ENCODE assay signal across 8 mouse cellular contexts in the genomic region with DNA sequence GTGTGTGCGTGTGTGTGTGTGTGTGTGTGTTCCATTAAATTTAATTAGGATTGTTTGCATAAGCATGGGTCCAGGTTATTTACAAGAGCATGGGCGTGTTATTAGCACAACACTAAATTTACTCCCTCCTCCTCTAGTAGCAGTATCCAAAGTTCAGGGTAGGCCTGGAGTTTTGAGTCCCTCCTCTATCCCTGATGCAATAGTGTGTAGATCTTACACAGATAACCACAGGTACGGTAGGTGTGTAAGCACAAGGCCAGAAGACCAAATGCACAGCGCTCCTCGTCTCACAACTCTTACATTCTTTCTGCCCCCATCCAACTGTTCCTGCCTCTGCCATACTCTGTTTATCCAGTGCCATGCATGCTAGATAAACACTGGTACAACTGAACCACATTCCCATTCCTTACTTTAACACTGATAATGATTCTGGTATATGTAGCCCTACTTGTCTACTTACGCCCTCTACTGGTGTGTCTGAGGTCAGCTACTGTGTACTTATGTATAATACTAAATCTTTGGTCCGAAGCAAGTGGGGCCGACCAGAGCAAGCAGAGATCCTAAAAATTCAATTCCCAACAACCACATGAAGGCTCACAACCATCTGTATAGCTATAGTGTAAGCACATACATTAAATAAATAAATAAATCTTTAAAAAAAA. TPM values are rescaled to one million over a fixed set of nuclear protein-coding genes. Genes with fewer than 3 reads are reported as not detected.
DNase-seq lines count a peak whose midpoint lies in the region; ATAC-seq and TF ChIP-seq lines count a peak whose summit lies in the region.

No protein-coding gene starts in this region.

- no peaks in the 10 kb centered on the region for H3K9me3 ChIP-seq in forebrain, embryonic 14.5 days (replicated peaks; ENCODE audit: control insufficient read depth, low read length)
- H3K9me3 ChIP-seq in midbrain, embryonic 12.5 days: no peaks in the 10 kb centered on the region

- no peaks in the 10 kb centered on the region for H3K27me3 ChIP-seq in forebrain, embryonic 14.5 days (replicated peaks; ENCODE audit: control insufficient read depth, insufficient read depth, low read length)
- H3K27me3 ChIP-seq in midbrain, embryonic 12.5 days: no peaks in the 10 kb centered on the region; the same call in 1 of the 2 replicates

- ATAC-seq in forebrain, embryonic 14.5 days: no peak
- no peak for ATAC-seq in midbrain, embryonic 12.5 days (ENCODE audit: low FRiP score, low read depth)
- ATAC-seq in erythroid progenitor cell, adult 5-6 weeks (replicated peaks; ENCODE audit: low FRiP score, poor library complexity, severe bottlenecking): no peak

- TF ChIP-seq CTCF in bone marrow, adult 2 months (IDR thresholded peaks at IDR 0.05; ENCODE audit: control insufficient read depth, insufficient read depth, low read length): no peak

- no peak for TF ChIP-seq POLR2A in bone marrow, adult 2 months (IDR thresholded peaks at IDR 0.05; ENCODE audit: borderline replicate concordance, control insufficient read depth, low read depth, low read length)

- DNase-seq in kidney, postnatal 36 days: peak; percentile 11 to 28
- no peak for DNase-seq in kidney, adult 9 months
- DNase-seq in forebrain, embryonic 14.5 days (ENCODE audit: low spot score): peak; percentile 11
- DNase-seq in right cerebral cortex, postnatal 4 days: no peak
- DNase-seq in urinary bladder, postnatal 25 days (ENCODE audit: low spot score): no peak

- H3K4me2 ChIP-seq in forebrain, embryonic 14.5 days (ENCODE audit: low read length): peak overlapping the region; percentile 83; the same call in 1 of the 2 replicates
- peak overlapping the region; percentile 91 for H3K4me2 ChIP-seq in midbrain, embryonic 12.5 days (replicated peaks)

- no peak overlapping the region for H3K9ac ChIP-seq in forebrain, embryonic 14.5 days (ENCODE audit: low read length)
- H3K9ac ChIP-seq in midbrain, embryonic 12.5 days (replicated peaks): 0 out of 2 replicates have a peak overlapping the region, but pooled peaks have one; percentile 7

- H3K4me3 ChIP-seq in bone marrow, adult 2 months (replicated peaks; ENCODE audit: control insufficient read depth, low read depth, low read length): peak overlapping the region; percentile 78
- H3K4me3 ChIP-seq in forebrain, embryonic 14.5 days (ENCODE audit: low read depth, low read length): no peak overlapping the region
- H3K4me3 ChIP-seq in midbrain, embryonic 12.5 days: peak overlapping the region; percentile 78

- H3K4me1 ChIP-seq in bone marrow, adult 2 months (ENCODE audit: control insufficient read depth, insufficient read depth, low read length): peaks cover 4% of the 10 kb centered on the region; the same call in 1 of the 2 replicates
- H3K4me1 ChIP-seq in forebrain, embryonic 14.5 days (ENCODE audit: control insufficient read depth, insufficient read depth, low read length): peaks cover 14% of the 10 kb centered on the region
- peaks cover 16% of the 10 kb centered on the region for H3K4me1 ChIP-seq in midbrain, embryonic 12.5 days

- WGBS in bone marrow, adult 2 months: 84% methylated on average over 8 of the region's 8 CpGs
- 84% methylated on average over 8 of the region's 8 CpGs for WGBS in forebrain, embryonic 14.5 days
- WGBS in midbrain, embryonic 12.5 days: 87% methylated on average over 8 of the region's 8 CpGs

- 0 out of 2 replicates have a peak overlapping the region, but pooled peaks have one; percentile 30 for H3K27ac ChIP-seq in bone marrow, adult 2 months (ENCODE audit: control insufficient read depth, insufficient read depth, low read depth, low read length, poor library complexity)
- H3K27ac ChIP-seq in forebrain, embryonic 14.5 days (ENCODE audit: low read depth, low read length): no peak overlapping the region
- no peak overlapping the region for H3K27ac ChIP-seq in midbrain, embryonic 12.5 days (replicated peaks)

- peaks cover 34% of the 10 kb centered on the region for H3K36me3 ChIP-seq in forebrain, embryonic 14.5 days (ENCODE audit: control insufficient read depth, insufficient read depth, low read length)
- H3K36me3 ChIP-seq in midbrain, embryonic 12.5 days: peaks cover 32% of the 10 kb centered on the region

RNA-seq across cellular contexts. Expression of gene Cpeb3, which starts 1.2 kb away (rescaled TPM):
- 6.1 and 9.1 TPM in 2 replicates for polyA plus RNA-seq in bone marrow, adult 2 months (2011; ENCODE audit: insufficient read depth, insufficient read length, low replicate concordance, missing spikeins)
- polyA plus RNA-seq in forebrain, embryonic 14.5 days (2014; fragmentation: Nextera tagmentation; extraction: Ambion mirVana): 3.1 and 4.1 TPM in 2 replicates
- polyA plus RNA-seq in midbrain, embryonic 12.5 days (2016; fragmentation: Nextera tagmentation; extraction: Ambion mirVana): 4.8 and 6.7 TPM in 2 replicates
- total RNA-seq in erythroid progenitor cell, adult 5-6 weeks (2015; ENCODE audit: low replicate concordance): 39.6 and 42.8 TPM in 2 replicates
- 38.5 and 42.5 TPM in 2 replicates for total RNA-seq in erythroid progenitor cell, adult 5-6 weeks (2017; ENCODE audit: low replicate concordance)

RNA-seq across cellular contexts. Expression of gene March5, which starts 2.3 kb away (rescaled TPM):
- polyA plus RNA-seq in bone marrow, adult 2 months (2011; ENCODE audit: insufficient read depth, insufficient read length, low replicate concordance, missing spikeins): 103 and 126 TPM in 2 replicates
- polyA plus RNA-seq in forebrain, embryonic 14.5 days (2014; fragmentation: Nextera tagmentation; extraction: Ambion mirVana): 127 and 143 TPM in 2 replicates
- polyA plus RNA-seq in midbrain, embryonic 12.5 days (2016; fragmentation: Nextera tagmentation; extraction: Ambion mirVana): 150 and 161 TPM in 2 replicates
- total RNA-seq in erythroid progenitor cell, adult 5-6 weeks (2015; ENCODE audit: low replicate concordance): 361 and 388 TPM in 2 replicates
- total RNA-seq in erythroid progenitor cell, adult 5-6 weeks (2017; ENCODE audit: low replicate concordance): 349 and 424 TPM in 2 replicates

Comparison
In these comparisons a context has a peak if more than half of its experiments do, and no peak if none do; other contexts are left out.
1. DNase-seq: peak in kidney, postnatal 36 days (2 of 2) and forebrain, embryonic 14.5 days (single experiment); none in kidney, adult 9 months (single experiment), right cerebral cortex, postnatal 4 days (single experiment) and urinary bladder, postnatal 25 days (single experiment).